Mouse (Mus musculus): ENCODE results near the gene Npas3. TPM values are rescaled to one million over a fixed set of nuclear protein-coding genes. Genes with fewer than 3 reads are reported as not detected.

Gene Npas3
- total and polyA plus RNA-seq, 3 experiments, result 0.02 to 0.64 (median 0.10) TPM

- H3K27ac ChIP-seq, result no peak overlapping the region
- H3K4me3 ChIP-seq, result no peak overlapping the region
- DNase-seq, result no peak
- no peak for TF ChIP-seq CTCF (IDR thresholded peaks at IDR 0.05)
- no peak for TF ChIP-seq POLR2A (IDR thresholded peaks at IDR 0.05; ENCODE audit: insufficient read depth, low read depth, low read length)
- no peak overlapping the region for H3K9ac ChIP-seq (ENCODE audit: low read depth, low read length)
- H3K27me3 ChIP-seq (ENCODE audit: control insufficient read depth, insufficient read depth, low read length), result no peaks in the 10 kb centered on the region
- whole genome bisulfite sequencing, result 70% methylated on average over 5 of the region's 5 CpGs
- no peaks in the 10 kb centered on the region for H3K79me2 ChIP-seq (replicated peaks; ENCODE audit: control insufficient read depth, insufficient read depth, low read length)
- H3K36me3 ChIP-seq (ENCODE audit: control insufficient read depth, insufficient read depth, low read length), result no peaks in the 10 kb centered on the region
- no peaks in the 10 kb centered on the region for H3K4me1 ChIP-seq (ENCODE audit: control insufficient read depth, insufficient read depth, low read length)
- intact Hi-C loops (cut with DNase I), result no loop called here
These were observed 628.2 kb downstream of the Npas3 start for GRCm38 (mm10) chr12:53876693-53877092.

- TF ChIP-seq POLR2A (IDR thresholded peaks at IDR 0.05; ENCODE audit: insufficient read depth, low read depth, low read length) (no peak), EP300 (IDR thresholded peaks at IDR 0.05; ENCODE audit: insufficient read depth, low read depth, low read length) (no peak), CTCF (IDR thresholded peaks at IDR 0.05) (no peak)
- H3K9ac ChIP-seq (ENCODE audit: low read depth, low read length), result no peak overlapping the region
- H3K27ac ChIP-seq, result no peak overlapping the region
- no peaks in the 10 kb centered on the region for H3K4me1 ChIP-seq (ENCODE audit: control insufficient read depth, insufficient read depth, low read length)
- H3K27me3 ChIP-seq (ENCODE audit: control insufficient read depth, insufficient read depth, low read length), result no peaks in the 10 kb centered on the region
- no peaks in the 10 kb centered on the region for H3K79me2 ChIP-seq (replicated peaks; ENCODE audit: control insufficient read depth, insufficient read depth, low read length)
- H3K4me3 ChIP-seq, result no peak overlapping the region
- no peak for DNase-seq
- H3K36me3 ChIP-seq (ENCODE audit: control insufficient read depth, insufficient read depth, low read length), result no peaks in the 10 kb centered on the region
- intact Hi-C loops (cut with DNase I), result no loop called here
- WGBS, result 89% methylated on average over 4 of the region's 4 CpGs
These were observed 633.2 kb downstream of the Npas3 start for GRCm38 (mm10) chr12:53881684-53882083.

- no peak overlapping the region for H3K9ac ChIP-seq (ENCODE audit: low read depth, low read length)
- no peaks in the 10 kb centered on the region for H3K36me3 ChIP-seq (ENCODE audit: control insufficient read depth, insufficient read depth, low read length)
- no peaks in the 10 kb centered on the region for H3K4me1 ChIP-seq (ENCODE audit: control insufficient read depth, insufficient read depth, low read length)
- intact Hi-C loops (cut with DNase I), result no loop called here
- H3K27ac ChIP-seq, result no peak overlapping the region
- no peaks in the 10 kb centered on the region for H3K79me2 ChIP-seq (replicated peaks; ENCODE audit: control insufficient read depth, insufficient read depth, low read length)
- H3K4me3 ChIP-seq, result no peak overlapping the region
- TF ChIP-seq CTCF (IDR thresholded peaks at IDR 0.05), result no peak
- TF ChIP-seq POLR2A (IDR thresholded peaks at IDR 0.05; ENCODE audit: insufficient read depth, low read depth, low read length), result no peak
- no peak for TF ChIP-seq EP300 (IDR thresholded peaks at IDR 0.05; ENCODE audit: insufficient read depth, low read depth, low read length)
- DNase-seq, result no peak
- 82% methylated on average over 8 of the region's 8 CpGs for WGBS
- no peaks in the 10 kb centered on the region for H3K27me3 ChIP-seq (ENCODE audit: control insufficient read depth, insufficient read depth, low read length)
These were observed 634.4 kb downstream of the Npas3 start for GRCm38 (mm10) chr12:53882863-53883262.

- intact Hi-C loops (cut with DNase I), result no loop called here
These were observed 640.1 kb downstream of the Npas3 start for GRCm38 (mm10) chr12:53888624-53889023.

GRCm38 (mm10) chr12:53895909-53896308 is 647.4 kb downstream of the Npas3 start:
- intact Hi-C loops (cut with DNase I), result no loop called here

More at GRCm38 (mm10) chr12:53888624-53889023, 640.1 kb downstream of the Npas3 start:
- Histone ChIP-seq H3K79me2 (replicated peaks; ENCODE audit: control insufficient read depth, insufficient read depth, low read length) (no peaks in the 10 kb centered on the region), H3K4me3 (no peak overlapping the region), H3K27me3 (ENCODE audit: control insufficient read depth, insufficient read depth, low read length) (no peaks in the 10 kb centered on the region), H3K36me3 (ENCODE audit: control insufficient read depth, insufficient read depth, low read length) (no peaks in the 10 kb centered on the region), H3K9ac (ENCODE audit: low read depth, low read length) (no peak overlapping the region), H3K4me1 (ENCODE audit: control insufficient read depth, insufficient read depth, low read length) (no peaks in the 10 kb centered on the region), H3K27ac (no peak overlapping the region)
- WGBS, result 57% methylated on average over 4 of the region's 4 CpGs
- no peak for TF ChIP-seq CTCF (IDR thresholded peaks at IDR 0.05)
- TF ChIP-seq EP300 (IDR thresholded peaks at IDR 0.05; ENCODE audit: insufficient read depth, low read depth, low read length), result no peak
- no peak for TF ChIP-seq POLR2A (IDR thresholded peaks at IDR 0.05; ENCODE audit: insufficient read depth, low read depth, low read length)
- DNase-seq, result no peak

GRCm38 (mm10) chr12:53908761-53909160 is 660.3 kb downstream of the Npas3 start:
- Histone ChIP-seq H3K27me3 (ENCODE audit: control insufficient read depth, insufficient read depth, low read length) (no peaks in the 10 kb centered on the region), H3K9ac (ENCODE audit: low read depth, low read length) (no peak overlapping the region), H3K79me2 (replicated peaks; ENCODE audit: control insufficient read depth, insufficient read depth, low read length) (no peaks in the 10 kb centered on the region), H3K4me1 (ENCODE audit: control insufficient read depth, insufficient read depth, low read length) (no peaks in the 10 kb centered on the region), H3K4me3 (no peak overlapping the region), H3K36me3 (ENCODE audit: control insufficient read depth, insufficient read depth, low read length) (no peaks in the 10 kb centered on the region), H3K27ac (no peak overlapping the region)
- intact Hi-C loops (cut with DNase I), result no loop called here
- DNase-seq, result no peak
- TF ChIP-seq EP300 (IDR thresholded peaks at IDR 0.05; ENCODE audit: insufficient read depth, low read depth, low read length) (no peak), POLR2A (IDR thresholded peaks at IDR 0.05; ENCODE audit: insufficient read depth, low read depth, low read length) (no peak), CTCF (IDR thresholded peaks at IDR 0.05) (no peak)
- WGBS, result 45% methylated on average over 8 of the region's 8 CpGs

More at GRCm38 (mm10) chr12:53895909-53896308, 647.4 kb downstream of the Npas3 start:
- no peak for TF ChIP-seq POLR2A (IDR thresholded peaks at IDR 0.05; ENCODE audit: insufficient read depth, low read depth, low read length)
- TF ChIP-seq EP300 (IDR thresholded peaks at IDR 0.05; ENCODE audit: insufficient read depth, low read depth, low read length), result no peak
- Histone ChIP-seq H3K27ac (no peak overlapping the region), H3K4me1 (ENCODE audit: control insufficient read depth, insufficient read depth, low read length) (no peaks in the 10 kb centered on the region), H3K9ac (ENCODE audit: low read depth, low read length) (no peak overlapping the region), H3K4me3 (no peak overlapping the region), H3K36me3 (ENCODE audit: control insufficient read depth, insufficient read depth, low read length) (no peaks in the 10 kb centered on the region), H3K79me2 (replicated peaks; ENCODE audit: control insufficient read depth, insufficient read depth, low read length) (no peaks in the 10 kb centered on the region), H3K27me3 (ENCODE audit: control insufficient read depth, insufficient read depth, low read length) (no peaks in the 10 kb centered on the region)
- 82% methylated on average over 5 of the region's 5 CpGs for WGBS
- DNase-seq, result no peak

Data from heart, adult 2 months (tissue).